Mouse (Mus musculus) liver, embryonic 14.5 days (tissue): ENCODE results near the gene Ube2e1. TPM values are rescaled to one million over a fixed set of nuclear protein-coding genes. Genes with fewer than 3 reads are reported as not detected.

Source experiments
- ATAC-seq: fragments of 200-750 bp; cut with Nextera tagmentation; 2 replicates; pipeline ENCODE4 v1.8.0; 2017; ENCODE audit warnings: moderate number of reproducible peaks, mild to moderate bottlenecking, moderate library complexity; ENCODE audit not compliant: insufficient read depth
- DNase-seq, 3 experiments: peaks; one replicate each; pipeline ENCODE4 v3.0.0-alpha.2; 2012 to 2013; ENCODE audit warnings: low read depth in 3 of 3, low spot score in 3 of 3
- H3K27ac ChIP-seq: fragments of 300-500 bp; sonication (generic); 2 replicates; pipeline ENCODE4 v1.5.1; 2014; ENCODE audit warnings: moderate library complexity, mild to moderate bottlenecking, control low read depth, inconsistent platforms
- H3K27me3 ChIP-seq: fragments of 300-500 bp; sonication (generic); 2 replicates; pipeline ENCODE4 v1.6.1; 2014; ENCODE audit warnings: mild to moderate bottlenecking, low read length, moderate library complexity; ENCODE audit not compliant: control insufficient read depth, insufficient read depth
- H3K36me3 ChIP-seq: fragments of 300-500 bp; sonication (generic); replicated peaks from 2 replicates; pipeline ENCODE4 v1.6.1; 2014; ENCODE audit warnings: low read depth; ENCODE audit not compliant: control insufficient read depth, insufficient read depth
- H3K4me1 ChIP-seq, 2 experiments: fragments of 200-500 bp in 1 of 2; fragments of 300-500 bp in 1 of 2; sonication (generic) in 1 of 2; replicated peaks; 2 replicates each; pipeline ENCODE4 v1.6.1; 2012 to 2014; ENCODE audit warnings: antibody characterized with exemption in 1 of 2, inconsistent platforms in 1 of 2, low read length in 1 of 2; ENCODE audit not compliant: control insufficient read depth in 2 of 2, insufficient read depth in 2 of 2
- H3K4me2 ChIP-seq: fragments of 300-500 bp; sonication (generic); 2 replicates; pipeline ENCODE4 v1.6.1; 2014; ENCODE audit warnings: low read depth, mild to moderate bottlenecking, control low read depth, moderate library complexity
- H3K4me3 ChIP-seq, 2 experiments: fragments of 200-500 bp in 1 of 2; fragments of 300-500 bp in 1 of 2; sonication (generic) in 1 of 2; 2 replicates each; pipeline ENCODE4 v1.5.1; 2012 to 2014; ENCODE audit warnings: low read depth in 2 of 2, low read length in 2 of 2, mild to moderate bottlenecking in 2 of 2, control low read depth in 1 of 2, inconsistent platforms in 1 of 2, moderate library complexity in 1 of 2; ENCODE audit not compliant: insufficient read depth in 1 of 2
- H3K9ac ChIP-seq: fragments of 300-500 bp; sonication (generic); replicated peaks from 2 replicates; pipeline ENCODE4 v1.6.1; 2014; ENCODE audit warnings: mild to moderate bottlenecking, control low read depth, moderate library complexity
- H3K9me3 ChIP-seq: fragments of 300-500 bp; sonication (generic); 2 replicates; pipeline ENCODE4 v1.6.1; 2016; ENCODE audit warnings: low read length, mixed read lengths; ENCODE audit not compliant: control insufficient read depth
- CTCF ChIP-seq: IDR thresholded peaks from 2 replicates; pipeline ENCODE4 v1.5.1; 2016; ENCODE audit warnings: antibody characterized with exemption, low read depth, control low read depth
- EP300 ChIP-seq: IDR thresholded peaks from 2 replicates; pipeline ENCODE4 v1.6.1; 2016; ENCODE audit warnings: antibody characterized with exemption, low read depth
- WGBS: fragments of 180-500 bp; shearing (Covaris S2); extraction: QIAGEN DNeasy Blood & Tissue Kit; methylation state at CpG from one replicate; pipeline ENCODE4 v1.1.7; 2014; ENCODE audit not compliant: insufficient replicate concordance; 5-methylcytosine and 5-hydroxymethylcytosine counted together
- polyA plus RNA-seq, 2 experiments: library from polyadenylated mRNA; depleted of rRNA in 1 of 2; stranded (reverse) in 1 of 2; unstranded in 1 of 2; fragments of >200 nt; fragmentation: Nextera tagmentation in 1 of 2; extraction: Ambion mirVana in 1 of 2; gene quantifications; 2 replicates each; pipeline versions ENCODE4 v1.2.1 to v1.2.3; 2012 to 2014

Ube2e1 gene
- polyA plus RNA-seq (2012; rRNA removed) (13.8 and 20.9 TPM in 2 replicates), polyA plus RNA-seq (2014; fragmentation: Nextera tagmentation; extraction: Ambion mirVana) (11.6 and 13.1 TPM in 2 replicates)

DNA sequence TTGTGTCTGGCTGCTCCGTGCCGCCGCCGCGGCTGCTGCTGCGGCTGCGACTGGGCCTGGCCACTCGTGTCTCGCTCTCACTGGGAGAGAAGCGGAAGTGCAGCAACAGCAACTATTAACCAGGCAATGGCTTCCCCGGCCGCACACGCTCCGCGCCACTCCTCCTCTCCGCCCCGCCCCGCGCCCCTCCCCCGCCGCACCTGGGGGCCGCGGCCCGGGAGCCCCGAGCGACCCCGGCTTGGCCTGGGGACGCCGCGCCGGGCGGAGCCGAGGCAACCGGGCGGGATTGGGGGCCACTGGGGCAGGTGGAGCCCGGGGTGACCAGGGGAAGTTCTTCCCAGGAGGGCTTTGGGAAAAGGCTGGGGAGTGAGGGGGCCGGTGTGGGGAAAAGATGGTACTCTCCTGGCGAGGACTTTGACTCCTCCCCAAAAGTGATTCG lies at the start of gene Ube2e1:
Gene Ube2e1, minus strand, starts transcription at position 167 of the 439 bp plus-strand sequence.
- no peak for TF ChIP-seq EP300
- TF ChIP-seq CTCF, result no peak
- whole genome bisulfite sequencing, result under 1% methylated on average over 37 of the region's 39 CpGs
- ATAC-seq, result peak; percentile 81

GRCm38 (mm10) chr14:18379841-18380240 lies 48.2 kb upstream of the Ube2e1 start:
- Histone ChIP-seq H3K27me3 (no peaks in the 10 kb centered on the region), H3K4me2 (no peak overlapping the region), H3K9me3 (no peaks in the 10 kb centered on the region), H3K9ac (no peak overlapping the region), H3K4me1 (no peaks in the 10 kb centered on the region), H3K27ac (no peak overlapping the region), H3K4me3 (no peak overlapping the region), H3K36me3 (no peaks in the 10 kb centered on the region)
- TF ChIP-seq CTCF, result no peak
- TF ChIP-seq EP300, result no peak
- WGBS, result 69% methylated on average over 5 of the region's 5 CpGs
- ATAC-seq, result no peak
- DNase-seq, result no peak

More for the DNA sequence above, at the start of gene Ube2e1:
- Histone ChIP-seq H3K36me3 (no peaks in the 10 kb centered on the region), H3K27ac (no peak within 1 kb of the TSS), H3K9me3 (no peaks in the 10 kb centered on the region), H3K4me2 (peak within 1 kb of the TSS; percentile 67), H3K4me1 (peaks cover 0 to 12% of the 10 kb centered on the region in 2 experiments; a peak in 2 of 4 replicates), H3K4me3 (peak within 1 kb of the TSS; percentile 69 to 70), H3K9ac (peak within 1 kb of the TSS; percentile 81), H3K27me3 (no peaks in the 10 kb centered on the region)
- DNase-seq, result peak; percentile 24 to 37 (median 29)

- H3K9ac ChIP-seq, result no peak overlapping the region
- no peak overlapping the region for H3K4me2 ChIP-seq
- no peaks in the 10 kb centered on the region for H3K36me3 ChIP-seq
- H3K4me1 ChIP-seq, result no peaks in the 10 kb centered on the region
- no peak overlapping the region for H3K27ac ChIP-seq
- no peaks in the 10 kb centered on the region for H3K9me3 ChIP-seq
- DNase-seq (no peak), ATAC-seq (no peak)
- WGBS, result 43% methylated on average over 8 of the region's 8 CpGs
- no peaks in the 10 kb centered on the region for H3K27me3 ChIP-seq
- no peak overlapping the region for H3K4me3 ChIP-seq
- TF ChIP-seq EP300 (no peak), CTCF (peak; percentile 32)
Observed at GRCm38 (mm10) chr14:18377944-18378575, 46.4 kb upstream of the Ube2e1 start.

GRCm38 (mm10) chr14:18376206-18376605 lies 44.5 kb upstream of the Ube2e1 start:
- 49% methylated on average over 3 of the region's 3 CpGs for WGBS
- DNase-seq (no peak), ATAC-seq (no peak)
- H3K9ac ChIP-seq, result no peak overlapping the region
- H3K4me2 ChIP-seq, result no peak overlapping the region
- no peaks in the 10 kb centered on the region for H3K4me1 ChIP-seq
- TF ChIP-seq CTCF (no peak), EP300 (no peak)
- H3K9me3 ChIP-seq, result no peaks in the 10 kb centered on the region
- H3K36me3 ChIP-seq, result no peaks in the 10 kb centered on the region
- no peak overlapping the region for H3K4me3 ChIP-seq
- H3K27me3 ChIP-seq, result no peaks in the 10 kb centered on the region
- no peak overlapping the region for H3K27ac ChIP-seq

DNA sequence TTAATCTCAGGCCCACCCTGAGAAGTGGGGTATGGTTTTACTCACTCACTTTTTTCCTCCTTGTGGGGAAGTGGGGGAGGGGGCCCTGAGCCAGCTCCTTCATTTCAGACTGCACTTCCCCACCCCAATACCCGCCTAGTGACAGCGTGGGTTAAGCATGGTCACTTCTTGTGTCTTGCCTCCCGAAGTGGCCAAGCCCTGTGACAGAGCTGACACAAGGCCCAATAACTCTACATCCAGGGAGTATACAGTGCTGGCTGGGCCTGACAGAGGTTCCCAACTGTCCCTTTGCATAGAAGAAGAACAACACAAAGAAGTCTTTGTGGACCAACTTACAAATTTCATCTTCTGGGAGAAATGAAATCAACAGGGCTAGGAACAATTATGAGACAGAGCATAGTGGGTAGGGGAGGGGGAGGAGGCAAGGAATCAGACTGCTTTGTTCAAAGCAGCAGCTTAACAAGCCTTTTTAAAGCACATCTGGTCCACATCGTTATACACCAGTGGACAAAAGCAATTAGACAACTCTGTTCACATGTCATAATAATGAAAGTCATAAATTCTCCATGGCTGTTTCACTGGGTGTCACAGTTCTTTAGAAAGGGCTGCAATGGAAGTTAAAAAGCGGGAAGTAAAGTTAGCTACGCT lies 42.2 kb upstream of the Ube2e1 start:
- H3K27ac ChIP-seq, result no peak overlapping the region
- H3K9me3 ChIP-seq, result no peaks in the 10 kb centered on the region
- no peak overlapping the region for H3K9ac ChIP-seq
- no peak overlapping the region for H3K4me3 ChIP-seq
- no peaks in the 10 kb centered on the region for H3K36me3 ChIP-seq
- DNase-seq (no peak), ATAC-seq (no peak)
- no peak for TF ChIP-seq EP300
- TF ChIP-seq CTCF, result no peak
- no peak overlapping the region for H3K4me2 ChIP-seq
- H3K27me3 ChIP-seq, result no peaks in the 10 kb centered on the region
- peaks cover 0 to 3% of the 10 kb centered on the region in 2 experiments; a peak in 1 of 4 replicates for H3K4me1 ChIP-seq
- 44% methylated on average over 6 of the region's 6 CpGs for WGBS
